21 mouse cellular contexts compared by ENCODE assay signal in the genomic region with DNA sequence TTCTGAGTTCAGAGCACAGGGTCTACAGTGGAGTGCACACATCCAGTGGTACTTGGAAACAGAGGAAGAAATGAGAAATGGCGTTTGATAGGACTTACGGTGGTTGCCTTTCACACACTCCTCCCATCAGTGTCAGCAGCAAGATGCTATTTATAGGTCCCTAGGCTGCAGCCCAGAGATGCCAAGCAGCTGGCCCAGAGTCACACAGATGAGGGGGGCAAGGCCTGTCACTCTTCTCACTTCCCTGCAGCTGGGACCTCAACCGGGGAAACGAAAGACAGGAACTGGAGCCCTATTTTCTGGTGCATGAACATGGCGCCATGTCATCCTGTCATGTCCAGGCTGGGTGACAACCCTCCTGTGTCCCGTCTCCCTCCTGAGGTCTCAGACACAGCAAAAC.
"Had no signal": no experiment of that assay in that cellular context is flagged by ENCODE, and none has a peak within 500 bp of the region (broad histone marks: within the 10 kb centered on the region; RNA-seq: fewer than 3 reads in every experiment).

No protein-coding gene starts in this region.

- H3K4me1 ChIP-seq: heart, embryonic 10.5 days; heart, embryonic 12.5 days; intestine, embryonic 15.5 days; limb, embryonic 13.5 days; limb, embryonic 15.5 days; liver, embryonic 12.5 days had no signal

- H3K36me3 ChIP-seq: heart, embryonic 10.5 days; heart, embryonic 12.5 days; hindbrain, embryonic 10.5 days; hindbrain, embryonic 12.5 days; intestine, embryonic 15.5 days; limb, embryonic 13.5 days; limb, embryonic 15.5 days; liver, embryonic 12.5 days had no signal

- H3K4me2 ChIP-seq: heart, embryonic 12.5 days; hindbrain, embryonic 12.5 days; hindbrain, embryonic 14.5 days; intestine, embryonic 15.5 days; limb, embryonic 13.5 days; limb, embryonic 15.5 days; liver, embryonic 12.5 days had no signal

- DNase-seq: gastrocnemius, adult 2 months; gastrocnemius, postnatal 10 days; gastrocnemius, postnatal 25 days; heart, postnatal 10 days; heart, postnatal 4 days; kidney, adult 18-20 months; kidney, adult 8-10 months; kidney, postnatal 4 days; layer of hippocampus, postnatal 36 days; left cerebral cortex, postnatal 4 days had no signal

- H3K4me3 ChIP-seq: gastrocnemius, adult 2 months; heart, embryonic 10.5 days; heart, embryonic 12.5 days; hindbrain, embryonic 10.5 days; hindbrain, embryonic 12.5 days; intestine, embryonic 15.5 days; layer of hippocampus, adult 2 months; limb, embryonic 13.5 days; limb, embryonic 15.5 days; liver, embryonic 12.5 days had no signal

- H3K9me3 ChIP-seq: heart, embryonic 10.5 days; heart, embryonic 12.5 days; hindbrain, embryonic 10.5 days; hindbrain, embryonic 12.5 days; intestine, embryonic 15.5 days; limb, embryonic 13.5 days; limb, embryonic 15.5 days; liver, embryonic 12.5 days had no signal

- H3K9ac ChIP-seq: heart, embryonic 12.5 days; hindbrain, embryonic 12.5 days; hindbrain, embryonic 14.5 days; intestine, embryonic 15.5 days; limb, embryonic 13.5 days; limb, embryonic 15.5 days; liver, embryonic 12.5 days had no signal

- H3K27me3 ChIP-seq: heart, embryonic 12.5 days; hindbrain, embryonic 12.5 days; intestine, embryonic 15.5 days; limb, embryonic 13.5 days; limb, embryonic 15.5 days; liver, embryonic 12.5 days had no signal

- H3K27ac ChIP-seq: gastrocnemius, adult 2 months; heart, embryonic 10.5 days; hindbrain, embryonic 10.5 days; hindbrain, embryonic 12.5 days; hindbrain, embryonic 14.5 days; intestine, embryonic 15.5 days; kidney, postnatal 0 days; layer of hippocampus, adult 2 months; limb, embryonic 13.5 days; limb, embryonic 15.5 days; liver, embryonic 12.5 days had no signal
